Mouse (Mus musculus) G1E (cell line): ENCODE results near the gene Olfr1387.

Experiments
- CTCF ChIP-seq: IDR thresholded peaks from 2 replicates; pipeline ENCODE4 v1.5.1; 2012; ENCODE audit warnings: low read depth, low read length, inconsistent platforms, mixed read lengths
- GATA2 ChIP-seq: IDR thresholded peaks from 2 replicates; pipeline ENCODE4 v1.6.1; 2012; ENCODE audit warnings: low read depth, low read length, inconsistent platforms, borderline replicate concordance
- TAL1 ChIP-seq: conservative IDR thresholded peaks from 2 replicates; pipeline ENCODE4 v1.6.1; 2012; ENCODE audit warnings: low read depth, low read length, inconsistent platforms, mixed read lengths

GRCm38 (mm10) chr11:49406784-49407183 is 48.4 kb upstream of the Olfr1387 start:
- TF ChIP-seq CTCF, result no peak
- no peak for TF ChIP-seq TAL1
- no peak for TF ChIP-seq GATA2
